Mouse (Mus musculus): ENCODE measurements around the gene Gm49394.

DNA sequence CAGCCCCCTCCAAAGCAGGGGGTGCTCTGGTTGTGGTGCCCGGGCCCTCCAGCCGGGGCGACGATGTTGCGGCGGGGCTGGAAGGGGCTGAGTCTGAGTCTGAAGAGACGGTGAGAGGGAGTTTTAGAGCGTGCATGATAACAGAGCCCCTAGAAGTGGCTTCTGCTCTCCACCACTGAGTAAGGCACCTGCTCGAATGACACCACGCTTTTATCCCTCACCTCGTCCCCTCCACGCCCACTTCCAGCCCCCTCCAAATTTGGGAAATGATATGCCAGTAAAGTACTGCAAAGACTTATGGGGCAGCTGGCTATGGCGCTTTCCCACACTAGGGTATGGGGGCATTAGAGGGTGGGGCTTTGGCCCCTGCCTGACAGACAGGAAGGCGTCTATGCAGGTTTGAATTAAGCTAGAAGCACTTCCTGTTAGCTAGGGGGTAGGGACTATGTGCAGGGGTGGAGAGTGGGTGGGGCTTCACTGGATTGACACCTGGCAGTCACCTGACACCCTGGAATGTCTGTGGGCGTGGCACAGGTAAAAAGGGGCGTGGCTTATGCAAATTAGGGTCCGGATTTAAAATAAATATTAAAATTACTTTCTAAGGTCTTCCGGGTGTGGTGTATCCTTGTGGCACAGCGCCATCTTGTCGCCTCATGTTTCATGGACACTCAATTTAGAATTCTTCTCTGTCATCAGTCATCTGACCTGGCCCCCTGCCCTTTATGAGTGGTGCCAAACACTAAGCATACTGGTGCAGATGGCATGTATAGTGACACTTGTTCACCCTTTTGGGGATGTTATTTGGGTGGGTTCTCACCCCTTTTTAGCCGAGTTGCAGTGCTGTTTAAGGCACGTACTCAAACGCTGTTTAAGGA is at the start of gene Gm49394:
- TF ChIP-seq CTCF (IDR thresholded peaks at IDR 0.05; ENCODE audit: low read depth, low read length), result no peak
- no peak for TF ChIP-seq POLR2A (IDR thresholded peaks at IDR 0.05; ENCODE audit: extremely low read depth, insufficient read depth, low read length)
